Mouse (Mus musculus): ENCODE measurements around the gene Gm20388. TPM values are rescaled to one million over a fixed set of nuclear protein-coding genes. Genes with fewer than 3 reads are reported as not detected.

Gm20388 gene
- polyA plus RNA-seq, 1 experiment from 2014 or later = not detected

DNA sequence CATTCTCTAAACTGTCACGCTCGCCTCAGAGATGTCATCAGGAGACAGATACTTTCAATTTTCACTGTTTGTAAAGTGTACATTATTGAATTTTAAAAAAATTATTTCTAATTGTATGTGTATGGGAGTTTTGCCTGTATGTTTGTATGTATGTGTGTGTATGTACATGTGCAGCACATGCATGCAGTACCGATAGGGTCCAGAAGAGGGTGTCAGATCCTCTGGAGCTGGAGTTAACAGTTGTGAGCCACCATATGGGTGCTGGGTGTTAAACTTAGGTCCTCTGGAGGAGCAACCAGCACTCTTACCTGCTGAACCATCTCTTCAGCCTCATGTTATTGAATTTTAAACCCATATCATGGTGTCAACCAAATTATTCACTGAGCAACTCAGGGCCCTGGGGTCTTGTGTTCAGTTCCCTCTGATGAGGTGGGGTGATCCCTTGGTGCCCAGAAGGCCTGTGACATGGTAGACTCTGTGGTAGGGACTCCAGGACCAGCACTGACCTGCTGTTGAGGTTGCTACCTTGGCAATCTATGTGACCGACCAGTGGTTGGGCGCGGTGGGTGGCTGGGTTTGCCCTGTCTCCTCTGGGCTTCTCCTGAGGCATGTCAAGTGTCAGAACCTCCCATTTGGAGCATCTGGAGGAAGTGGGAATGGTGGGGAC, 3593.3 kb downstream of the Gm20388 start:
- no peak for ATAC-seq (ENCODE audit: insufficient number of reproducible peaks, insufficient read depth, low FRiP score, low TSS enrichment, low read depth)
- Histone ChIP-seq H3K4me3 (no peak overlapping the region), H3K27me3 (no peaks in the 10 kb centered on the region), H3K36me3 (peaks cover 99% of the 10 kb centered on the region), H3K4me1 (no peaks in the 10 kb centered on the region), H3K9ac (no peak overlapping the region), H3K27ac (no peak overlapping the region), H3K9me3 (no peaks in the 10 kb centered on the region), H3K4me2 (no peak overlapping the region)
- WGBS = 97% methylated on average over 6 of the region's 6 CpGs

GRCm38 (mm10) chr8:123504591-123505195, 3594.1 kb downstream of the Gm20388 start:
- no peaks in the 10 kb centered on the region for H3K4me1 ChIP-seq
- ATAC-seq (ENCODE audit: insufficient number of reproducible peaks, insufficient read depth, low FRiP score, low TSS enrichment, low read depth) = no peak
- H3K4me3 ChIP-seq = no peak overlapping the region
- no peaks in the 10 kb centered on the region for H3K9me3 ChIP-seq
- H3K9ac ChIP-seq = no peak overlapping the region
- peaks cover 99% of the 10 kb centered on the region for H3K36me3 ChIP-seq
- no peak overlapping the region for H3K4me2 ChIP-seq
- no peak overlapping the region for H3K27ac ChIP-seq
- no peaks in the 10 kb centered on the region for H3K27me3 ChIP-seq
- WGBS = 91% methylated on average over 9 of the region's 9 CpGs

DNA sequence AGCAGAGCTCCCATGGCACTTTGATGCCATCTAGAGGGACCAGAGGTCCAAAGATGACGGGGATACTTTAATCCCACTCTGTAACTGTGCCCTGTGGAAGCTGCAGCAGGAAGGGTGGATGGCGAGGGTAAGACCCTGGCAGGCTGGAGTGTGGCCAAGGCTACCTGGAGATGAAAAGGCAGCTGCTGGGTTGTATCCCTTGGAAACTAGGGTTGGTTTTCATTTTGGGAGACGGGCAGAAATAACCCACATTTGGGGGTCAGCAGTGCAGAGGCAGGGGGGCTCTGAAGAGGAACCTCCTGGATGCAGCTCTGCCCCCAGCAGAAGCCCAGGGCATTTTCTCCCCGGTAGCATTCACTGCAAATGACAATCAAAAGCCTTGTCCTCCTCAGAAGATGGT, 3594.6 kb downstream of the Gm20388 start:
- H3K4me1 ChIP-seq = no peaks in the 10 kb centered on the region
- H3K27ac ChIP-seq = no peak overlapping the region
- 85% methylated on average over 4 of the region's 4 CpGs for WGBS
- H3K9me3 ChIP-seq = no peaks in the 10 kb centered on the region
- no peak for ATAC-seq (ENCODE audit: insufficient number of reproducible peaks, insufficient read depth, low FRiP score, low TSS enrichment, low read depth)
- no peak overlapping the region for H3K4me2 ChIP-seq
- no peaks in the 10 kb centered on the region for H3K27me3 ChIP-seq
- H3K9ac ChIP-seq = no peak overlapping the region
- H3K36me3 ChIP-seq = peaks cover 95% of the 10 kb centered on the region
- H3K4me3 ChIP-seq = no peak overlapping the region

DNA sequence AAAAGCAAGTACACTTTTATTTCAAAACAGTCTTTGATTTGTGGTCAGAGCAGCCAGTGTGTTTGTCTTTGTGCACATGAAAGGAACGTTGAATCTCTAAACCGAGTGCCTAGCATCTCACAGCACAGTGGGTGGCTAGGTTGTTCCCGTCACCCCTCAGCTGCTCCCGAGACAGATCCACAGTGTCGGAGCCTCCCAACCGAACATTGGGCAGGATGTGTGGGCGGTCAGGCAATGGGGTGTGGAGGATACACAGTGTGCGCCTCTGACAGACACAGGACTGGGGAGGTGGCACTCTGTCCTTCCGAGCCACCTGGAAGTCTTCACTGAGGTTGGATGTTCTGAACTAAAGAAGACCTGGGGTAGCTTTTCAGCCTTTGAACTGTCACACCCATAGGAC, 3595.1 kb downstream of the Gm20388 start:
- ATAC-seq (ENCODE audit: insufficient number of reproducible peaks, insufficient read depth, low FRiP score, low TSS enrichment, low read depth) = no peak
- Histone ChIP-seq H3K9me3 (no peaks in the 10 kb centered on the region), H3K9ac (no peak overlapping the region), H3K4me3 (no peak overlapping the region), H3K27ac (no peak overlapping the region), H3K27me3 (no peaks in the 10 kb centered on the region), H3K4me2 (no peak overlapping the region), H3K4me1 (no peaks in the 10 kb centered on the region), H3K36me3 (peaks cover 91% of the 10 kb centered on the region)
- WGBS = 88% methylated on average over 9 of the region's 9 CpGs

GRCm38 (mm10) chr8:123507153-123507552, 3596.5 kb downstream of the Gm20388 start:
- WGBS = 95% methylated on average over 5 of the region's 5 CpGs
- Histone ChIP-seq H3K9me3 (no peaks in the 10 kb centered on the region), H3K27me3 (no peaks in the 10 kb centered on the region), H3K4me1 (no peaks in the 10 kb centered on the region), H3K4me3 (no peak overlapping the region), H3K4me2 (no peak overlapping the region), H3K27ac (no peak overlapping the region), H3K9ac (no peak overlapping the region), H3K36me3 (peaks cover 76% of the 10 kb centered on the region)
- no peak for ATAC-seq (ENCODE audit: insufficient number of reproducible peaks, insufficient read depth, low FRiP score, low TSS enrichment, low read depth)

DNA sequence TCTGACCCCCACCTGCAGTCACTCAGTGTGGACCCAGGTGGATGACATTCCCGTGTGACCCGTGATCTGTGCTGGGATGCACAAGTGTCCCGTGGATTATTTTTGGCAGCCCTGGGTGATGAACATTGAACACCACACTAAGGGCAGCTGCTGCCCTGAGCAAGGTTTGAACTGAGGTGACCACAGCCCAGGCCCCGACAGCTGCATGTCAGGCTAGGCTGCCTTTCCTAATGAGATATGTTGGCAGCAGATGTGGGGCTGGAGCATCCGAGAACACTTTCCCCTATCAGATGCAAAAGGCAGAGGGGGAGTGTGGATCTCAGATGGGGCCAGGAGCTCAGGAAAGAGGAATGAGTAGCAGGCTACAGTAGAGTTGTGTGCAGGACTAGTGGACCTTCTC, 3600.2 kb downstream of the Gm20388 start:
- Histone ChIP-seq H3K36me3 (peaks cover 40% of the 10 kb centered on the region), H3K27ac (no peak overlapping the region), H3K4me1 (peaks cover 18% of the 10 kb centered on the region), H3K4me2 (no peak overlapping the region), H3K9me3 (no peaks in the 10 kb centered on the region), H3K27me3 (peaks cover 33% of the 10 kb centered on the region), H3K9ac (no peak overlapping the region), H3K4me3 (no peak overlapping the region)
- WGBS = 76% methylated on average over 5 of the region's 5 CpGs
- no peak for ATAC-seq (ENCODE audit: insufficient number of reproducible peaks, insufficient read depth, low FRiP score, low TSS enrichment, low read depth)

DNA sequence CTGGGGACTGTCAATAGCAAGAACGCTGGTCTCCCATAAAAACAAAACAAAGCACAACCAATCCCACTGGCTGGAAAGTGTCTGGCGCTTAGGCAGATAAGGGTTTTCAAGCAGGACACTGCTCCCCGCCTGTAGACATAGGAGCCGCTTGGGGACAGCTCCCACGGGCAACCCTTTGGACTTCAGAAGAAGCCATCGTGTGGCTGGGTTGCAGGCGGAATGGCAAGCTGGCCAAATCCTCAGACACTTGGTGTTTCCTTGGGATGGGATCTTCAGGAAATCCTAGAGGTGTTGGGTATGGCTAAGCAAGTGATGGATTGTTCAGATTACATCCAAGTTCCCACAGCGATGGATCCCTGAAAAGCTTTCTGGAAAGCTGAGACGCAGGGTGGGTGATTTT, 3603.5 kb downstream of the Gm20388 start:
- Histone ChIP-seq H3K9ac (peak overlapping the region; percentile 75), H3K9me3 (no peaks in the 10 kb centered on the region), H3K4me2 (peak overlapping the region; percentile 97), H3K27ac (no peak overlapping the region), H3K27me3 (peaks cover 50% of the 10 kb centered on the region), H3K4me3 (peak overlapping the region; percentile 72), H3K36me3 (peaks cover 8% of the 10 kb centered on the region), H3K4me1 (peaks cover 23% of the 10 kb centered on the region)
- ATAC-seq (ENCODE audit: insufficient number of reproducible peaks, insufficient read depth, low FRiP score, low TSS enrichment, low read depth) = no peak
- WGBS = 4% methylated on average over 9 of the region's 9 CpGs

DNA sequence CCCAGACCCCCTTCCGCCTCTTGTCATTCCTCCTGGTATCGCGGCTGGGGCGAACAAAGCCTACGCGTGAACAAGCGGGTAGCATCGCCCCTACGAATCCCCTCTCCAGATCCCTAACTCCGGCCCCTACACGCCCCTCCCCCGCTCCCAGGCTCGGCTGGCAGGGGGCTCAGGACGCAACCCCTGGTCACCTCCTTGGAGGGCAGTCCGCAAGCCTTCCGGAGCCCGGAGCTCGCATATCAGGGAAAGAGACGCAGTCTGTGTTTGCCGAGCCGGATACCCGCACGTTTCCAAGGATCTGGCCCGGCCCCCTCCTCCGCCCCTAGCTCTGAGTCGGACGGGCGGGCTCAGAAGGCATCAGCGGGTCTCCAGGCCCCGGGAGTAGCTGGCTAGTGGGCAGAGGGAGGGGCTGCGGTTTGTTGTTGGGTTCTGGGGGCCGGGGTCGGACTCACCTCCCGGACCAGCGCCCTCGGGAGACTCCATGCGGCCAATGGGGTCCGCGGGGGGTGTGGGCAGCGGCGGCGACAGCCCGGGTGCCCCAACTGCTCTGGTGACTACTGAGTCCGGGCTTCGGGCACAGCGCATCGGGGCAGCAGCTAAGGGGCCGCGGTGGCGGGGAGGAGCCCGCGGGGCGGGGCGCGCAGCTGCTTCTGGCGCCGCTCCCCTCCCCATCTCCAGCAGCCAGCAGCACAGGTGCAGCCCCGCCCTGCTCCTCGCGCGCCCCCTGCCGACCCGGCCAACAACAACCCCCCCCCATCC, 3604.3 kb downstream of the Gm20388 start, which contains the start of gene Dbndd1:
Dbndd1 (minus strand) TSS at position 683 of the 759 bp plus-strand sequence.
- Histone ChIP-seq H3K4me2 (peak within 1 kb of the TSS; percentile 97), H3K27me3 (peaks cover 50% of the 10 kb centered on the region), H3K4me3 (peak within 1 kb of the TSS; percentile 72), H3K4me1 (peaks cover 29% of the 10 kb centered on the region), H3K36me3 (no peaks in the 10 kb centered on the region; the same call in none of the 2 replicates), H3K9ac (peak within 1 kb of the TSS; percentile 75), H3K9me3 (no peaks in the 10 kb centered on the region), H3K27ac (no peak within 1 kb of the TSS)
- peak; percentile 23; the same call in 1 of the 2 replicates for ATAC-seq (ENCODE audit: insufficient number of reproducible peaks, insufficient read depth, low FRiP score, low TSS enrichment, low read depth)
- WGBS = under 1% methylated on average over 51 of the region's 63 CpGs

DNA sequence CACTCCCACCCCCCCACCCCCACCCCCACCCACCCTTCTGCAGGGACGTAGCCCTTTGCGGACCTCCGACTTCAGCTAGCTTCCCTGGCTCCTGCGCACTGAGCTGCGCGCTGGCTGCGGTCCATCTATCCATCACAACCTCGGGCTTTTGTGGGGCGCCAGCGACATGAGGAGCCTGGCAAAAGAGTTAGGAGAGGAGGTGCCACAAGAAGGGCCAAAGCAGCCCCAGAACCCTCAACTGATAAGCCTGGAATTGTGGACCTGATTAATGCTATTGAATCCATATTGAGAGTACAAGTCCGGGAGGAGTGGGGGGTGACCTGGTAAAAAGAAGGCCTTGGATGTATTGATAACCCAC, 3604.9 kb downstream of the Gm20388 start:
- Histone ChIP-seq H3K4me1 (peaks cover 29% of the 10 kb centered on the region), H3K27me3 (peaks cover 50% of the 10 kb centered on the region), H3K9ac (no peak overlapping the region), H3K4me2 (peak overlapping the region; percentile 97), H3K27ac (no peak overlapping the region), H3K9me3 (no peaks in the 10 kb centered on the region), H3K4me3 (peak overlapping the region; percentile 72), H3K36me3 (peaks cover under 1% of the 10 kb centered on the region)
- no peak for ATAC-seq (ENCODE audit: insufficient number of reproducible peaks, insufficient read depth, low FRiP score, low TSS enrichment, low read depth)
- WGBS = 2% methylated on average over 11 of the region's 11 CpGs

- Histone ChIP-seq H3K27ac (no peak overlapping the region), H3K36me3 (peaks cover 10% of the 10 kb centered on the region; the same call in 1 of the 2 replicates), H3K4me3 (no peak overlapping the region), H3K9me3 (no peaks in the 10 kb centered on the region), H3K27me3 (peaks cover 50% of the 10 kb centered on the region), H3K9ac (no peak overlapping the region), H3K4me1 (peaks cover 29% of the 10 kb centered on the region), H3K4me2 (no peak overlapping the region)
- no peak for ATAC-seq (ENCODE audit: insufficient number of reproducible peaks, insufficient read depth, low FRiP score, low TSS enrichment, low read depth)
- 33% methylated on average over 2 of the region's 2 CpGs for WGBS
Observed at GRCm38 (mm10) chr8:123516596-123516995, 3606.0 kb downstream of the Gm20388 start.

GRCm38 (mm10) chr8:123518172-123518571, 3607.5 kb downstream of the Gm20388 start:
- H3K4me2 ChIP-seq = peak overlapping the region; percentile 95
- H3K27ac ChIP-seq = no peak overlapping the region
- no peaks in the 10 kb centered on the region for H3K9me3 ChIP-seq
- peak overlapping the region; percentile 82 for H3K4me3 ChIP-seq
- H3K4me1 ChIP-seq = peaks cover 29% of the 10 kb centered on the region
- H3K36me3 ChIP-seq = peaks cover 24% of the 10 kb centered on the region
- no peak overlapping the region for H3K9ac ChIP-seq
- peaks cover 41% of the 10 kb centered on the region for H3K27me3 ChIP-seq
- WGBS = 35% methylated on average over 10 of the region's 10 CpGs
- ATAC-seq (ENCODE audit: insufficient number of reproducible peaks, insufficient read depth, low FRiP score, low TSS enrichment, low read depth) = no peak
